Mouse (Mus musculus) liver, embryonic 14.5 days (tissue): ENCODE data around the gene Pacrg.

Source experiments
- CTCF ChIP-seq: IDR thresholded peaks from 2 replicates; pipeline ENCODE4 v1.5.1; 2016; ENCODE audit warnings: antibody characterized with exemption, low read depth, control low read depth
- EP300 ChIP-seq: IDR thresholded peaks from 2 replicates; pipeline ENCODE4 v1.6.1; 2016; ENCODE audit warnings: antibody characterized with exemption, low read depth

GRCm38 (mm10) chr17:10744709-10745461 is 95.2 kb downstream of the Pacrg start:
- TF ChIP-seq CTCF (peak; percentile 52), EP300 (no peak)
